Mouse (Mus musculus) adipose tissue, adult 10 weeks (tissue): Measurements from ENCODE around the gene Lama2. TPM values are rescaled to one million over a fixed set of nuclear protein-coding genes. Genes with fewer than 3 reads are reported as not detected.

Source experiments
- polyA plus RNA-seq: library from polyadenylated mRNA; stranded (reverse); fragments of 350-450 nt; fragmentation: Illumina TruSeq; extraction: RNeasy Lipid Tissue Mini Kit (QIAGEN cat#74804); gene quantifications from one replicate; pipeline ENCODE4 v1.2.3, GENCODE M21; 2014; ENCODE audit warnings: low read depth, low replicate concordance

Gene Lama2
- polyA plus RNA-seq: 33.9 TPM

GRCm38 (mm10) chr10:27619658-27620057, at the start of gene Lama2:
Gene Lama2 (minus strand): TSS chr10:27619758.

